Mouse (Mus musculus): ENCODE results near the gene Gm3336.

DNA sequence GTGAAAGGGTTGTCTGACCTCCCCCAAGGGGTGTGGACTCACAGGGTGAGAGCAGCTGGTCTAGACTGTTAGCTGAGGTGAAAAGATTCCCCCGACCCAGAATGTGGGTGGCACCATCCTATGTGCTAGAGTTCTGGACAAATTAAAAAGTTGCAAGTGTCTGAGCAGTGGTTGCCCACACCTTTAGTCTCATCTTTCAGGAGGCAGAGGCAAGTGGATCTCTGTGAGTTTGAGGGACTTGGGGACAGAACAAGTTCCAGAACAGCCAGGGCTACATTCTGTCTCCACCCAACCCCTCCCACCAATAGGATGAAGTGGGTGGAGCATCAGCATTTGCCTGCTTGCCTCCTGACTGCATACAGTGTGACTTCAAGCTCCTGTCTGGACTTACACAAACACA lies 43.8 kb downstream of the Gm3336 start:
- no peak for TF ChIP-seq MYOG (IDR thresholded peaks at IDR 0.05; ENCODE audit: control insufficient read depth, extremely low read depth, insufficient read length)
- no peak for TF ChIP-seq USF1 (IDR thresholded peaks at IDR 0.05; ENCODE audit: low read depth)
- no peak for TF ChIP-seq CTCF (IDR thresholded peaks at IDR 0.05; ENCODE audit: control insufficient read depth, insufficient read depth, insufficient read length)
- TF ChIP-seq MAX (IDR thresholded peaks at IDR 0.05) = no peak
- no peak for TF ChIP-seq CEBPB (IDR thresholded peaks at IDR 0.05; ENCODE audit: low read depth)
- TF ChIP-seq MYOD1 (IDR thresholded peaks at IDR 0.05; ENCODE audit: control insufficient read depth, insufficient read length, low read depth) = no peak
- TF ChIP-seq FOSL1 (IDR thresholded peaks at IDR 0.05; ENCODE audit: insufficient read depth, low read length, poor library complexity, severe bottlenecking) = no peak

All from C2C12 (cell line).